Mouse (Mus musculus) stomach, postnatal 0 days (tissue): ENCODE results near the gene Tfr2.

Experiments
- CTCF ChIP-seq: IDR thresholded peaks from 2 replicates; pipeline ENCODE4 v1.5.1; 2016; ENCODE audit warnings: antibody characterized with exemption, low read depth, mild to moderate bottlenecking, moderate library complexity
- EP300 ChIP-seq: optimal IDR thresholded peaks from 2 replicates; pipeline ENCODE3; 2016; ENCODE audit warnings: antibody characterized with exemption

- no peak for TF ChIP-seq CTCF
- TF ChIP-seq EP300: no peak
Measured at GRCm38 (mm10) chr5:137534762-137535161, 34.9 kb upstream of the Tfr2 start.
